Mouse (Mus musculus): ENCODE data around the gene Nedd9. TPM values are rescaled to one million over a fixed set of nuclear protein-coding genes. Genes with fewer than 3 reads are reported as not detected.

The Nedd9 gene
- total RNA-seq, 1 experiment from 2014 or later: 12.2 TPM

Other genes starting within 250 kb of the Nedd9 start
- gene Smim13, start 237.5 kb downstream of the Nedd9 start, total RNA-seq (2017): 10.3 and 11.0 TPM in 2 replicates
- gene Gm17364, start 213.4 kb downstream of the Nedd9 start, total RNA-seq (2017): not detected in 2 replicates
- gene Tmem170b, start 118.5 kb upstream of the Nedd9 start, total RNA-seq (2017): 16.2 and 18.0 TPM in 2 replicates